Mouse (Mus musculus): ENCODE results near the gene Exph5. TPM values are rescaled to one million over a fixed set of nuclear protein-coding genes. Genes with fewer than 3 reads are reported as not detected.
A peak's percentile ranks its signal among the peaks of the same experiment; 100 is the strongest.

The Exph5 gene
- total RNA-seq, 2 experiments from 2014 or later: 0.70 to 1.1 TPM

- peak; percentile 87 for DNase-seq
Measured at GRCm38 (mm10) chr9:53404753-53405722, 103.6 kb downstream of the Exph5 start.

- DNase-seq: no peak
Measured at GRCm38 (mm10) chr9:53408548-53408947, 107.1 kb downstream of the Exph5 start.

- no peak for DNase-seq
Measured at GRCm38 (mm10) chr9:53408953-53409361, 107.5 kb downstream of the Exph5 start.

GRCm38 (mm10) chr9:53409427-53409826 is 108.0 kb downstream of the Exph5 start:
- no peak for DNase-seq

- no peak for DNase-seq
Measured at GRCm38 (mm10) chr9:53422133-53422896, 120.8 kb downstream of the Exph5 start.

- DNase-seq: no peak
Measured at GRCm38 (mm10) chr9:53426726-53427125, 125.3 kb downstream of the Exph5 start.

Small RNA genes lying within 50 kb of the gene (microRNA-seq; reads per million reads assigned to microRNA genes)
- not detected for gene Mir130c

Other genes with a start within 250 kb of the Exph5 start
- gene Ddx10, start 53.6 kb upstream of the Exph5 start, total RNA-seq (2021): 10 to 100 TPM; 17.9 to 20.4 TPM
- gene Kdelc2, start 82.4 kb downstream of the Exph5 start, total RNA-seq (2021): 10 to 100 TPM; 14.5 to 15.6 TPM
- 1 to 10 TPM; 1.6 to 2.0 TPM for gene 4930550C14Rik, start 100.7 kb downstream of the Exph5 start, total RNA-seq (2021)
- gene Atm, start 235.1 kb downstream of the Exph5 start, total RNA-seq (2021): 10 to 100 TPM; 12.5 to 17.4 TPM
- gene Npat, start 235.4 kb downstream of the Exph5 start, total RNA-seq (2021): 10 to 100 TPM; 13.2 to 16.0 TPM

Data from adrenal gland, postnatal 10 days (tissue).